Mouse (Mus musculus) olfactory bulb, adult 2 months (tissue): ENCODE measurements around the gene Uvrag. TPM values are rescaled to one million over a fixed set of nuclear protein-coding genes. Genes with fewer than 3 reads are reported as not detected.

Experiments used
- H3K27ac ChIP-seq: fragments of 200-500 bp; 2 replicates; pipeline ENCODE4 v1.5.1; 2012; ENCODE audit warnings: low read depth, low read length; ENCODE audit not compliant: insufficient read depth
- H3K4me1 ChIP-seq: fragments of 200-500 bp; 2 replicates; pipeline ENCODE4 v1.6.1; 2012; ENCODE audit warnings: low read length; ENCODE audit not compliant: control insufficient read depth, insufficient read depth
- H3K4me3 ChIP-seq: fragments of 200-500 bp; 2 replicates; pipeline ENCODE4 v1.5.1; 2012; ENCODE audit warnings: mild to moderate bottlenecking, low read depth, low read length, moderate library complexity; ENCODE audit not compliant: insufficient read depth
- CTCF ChIP-seq: fragments of 200-500 bp; IDR thresholded peaks from 2 replicates; pipeline ENCODE4 v1.5.1; 2012; ENCODE audit warnings: low read depth, mild to moderate bottlenecking, low read length, moderate library complexity; ENCODE audit not compliant: insufficient read depth
- POLR2A ChIP-seq: fragments of 200-500 bp; IDR thresholded peaks from 2 replicates; pipeline ENCODE4 v1.6.1; 2012; ENCODE audit warnings: mild to moderate bottlenecking, low read depth, low read length, moderate library complexity; ENCODE audit not compliant: insufficient read depth
- WGBS: fragments of 180-500 bp; shearing (Covaris S2); methylation state at CpG from one replicate; pipeline ENCODE4 v1.1.7; 2018; 5-methylcytosine and 5-hydroxymethylcytosine counted together
- polyA plus RNA-seq: library from polyadenylated mRNA; stranded (reverse); fragments of >200 nt; gene quantifications from 2 replicates; pipeline ENCODE4 v1.2.4, GENCODE M21; 2012; ENCODE audit warnings: low replicate concordance; ENCODE audit not compliant: missing spikeins, insufficient read depth, insufficient read length

Gene Uvrag
- polyA plus RNA-seq, 1 experiment = not detected

- Histone ChIP-seq H3K27ac (no peak overlapping the region), H3K4me1 (peaks cover 18% of the 10 kb centered on the region), H3K4me3 (no peak overlapping the region)
- WGBS = 42% methylated on average over 7 of the region's 7 CpGs
- TF ChIP-seq POLR2A (no peak), CTCF (no peak)
Observed at GRCm38 (mm10) chr7:99061056-99061680, 79.8 kb downstream of the Uvrag start.

- peaks cover 15% of the 10 kb centered on the region for H3K4me1 ChIP-seq
- WGBS = 83% methylated on average over 5 of the region's 5 CpGs
- no peak overlapping the region for H3K27ac ChIP-seq
- no peak overlapping the region for H3K4me3 ChIP-seq
- TF ChIP-seq CTCF = no peak
- TF ChIP-seq POLR2A = no peak
Observed at GRCm38 (mm10) chr7:99060476-99060875, 80.5 kb downstream of the Uvrag start.

GRCm38 (mm10) chr7:99059934-99060333 lies 81.0 kb downstream of the Uvrag start:
- TF ChIP-seq POLR2A (no peak), CTCF (no peak)
- 91% methylated on average over 8 of the region's 8 CpGs for WGBS

GRCm38 (mm10) chr7:99057053-99057630 lies 83.8 kb downstream of the Uvrag start:
- no peak overlapping the region for H3K4me3 ChIP-seq
- peaks cover 12% of the 10 kb centered on the region for H3K4me1 ChIP-seq
- TF ChIP-seq CTCF = no peak
- no peak for TF ChIP-seq POLR2A
- WGBS = 71% methylated on average over 17 of the region's 17 CpGs
- H3K27ac ChIP-seq = no peak overlapping the region

More at GRCm38 (mm10) chr7:99059934-99060333, 81.0 kb downstream of the Uvrag start:
- H3K27ac ChIP-seq = no peak overlapping the region
- no peak overlapping the region for H3K4me3 ChIP-seq
- H3K4me1 ChIP-seq = peaks cover 12% of the 10 kb centered on the region

- 91% methylated on average over 4 of the region's 4 CpGs for WGBS
- Histone ChIP-seq H3K27ac (no peak overlapping the region), H3K4me1 (peaks cover 3% of the 10 kb centered on the region; the same call in 1 of the 2 replicates), H3K4me3 (no peak overlapping the region)
- no peak for TF ChIP-seq POLR2A
- no peak for TF ChIP-seq CTCF
Observed at GRCm38 (mm10) chr7:99053626-99054025, 87.3 kb downstream of the Uvrag start.

- H3K4me1 ChIP-seq = peaks cover 3% of the 10 kb centered on the region; the same call in 1 of the 2 replicates
- 92% methylated on average over 6 of the region's 6 CpGs for WGBS
- no peak for TF ChIP-seq POLR2A
- TF ChIP-seq CTCF = no peak
Observed at GRCm38 (mm10) chr7:99052471-99053241, 88.3 kb downstream of the Uvrag start.

DNA sequence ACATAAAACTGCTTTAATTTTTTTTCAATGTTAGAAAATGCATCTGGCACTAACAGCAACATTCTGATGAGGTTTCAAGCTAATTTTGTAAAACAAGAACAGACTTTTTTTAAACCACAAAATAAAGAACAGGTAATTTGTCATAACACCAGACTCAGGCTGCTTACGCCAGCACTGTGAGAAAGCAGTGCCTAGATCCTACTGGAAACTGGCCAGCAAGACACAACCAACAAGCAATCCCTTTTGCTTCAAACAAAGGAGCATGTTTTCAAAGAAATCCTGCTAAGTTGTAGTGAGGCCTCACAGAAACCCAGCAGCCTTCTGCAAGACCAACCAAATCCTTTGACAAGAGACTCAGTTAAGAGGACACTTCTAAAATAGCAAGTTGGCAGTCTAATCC lies 90.1 kb downstream of the Uvrag start:
- TF ChIP-seq CTCF (no peak), POLR2A (no peak)
- Histone ChIP-seq H3K4me1 (peaks cover 9% of the 10 kb centered on the region), H3K27ac (no peak overlapping the region), H3K4me3 (no peak overlapping the region)
- WGBS = 60% methylated on average over 1 of the region's 1 CpGs

More at GRCm38 (mm10) chr7:99052471-99053241, 88.3 kb downstream of the Uvrag start:
- no peak overlapping the region for H3K4me3 ChIP-seq
- no peak overlapping the region for H3K27ac ChIP-seq

- TF ChIP-seq POLR2A = no peak
- no peak for TF ChIP-seq CTCF
- peaks cover 11% of the 10 kb centered on the region for H3K4me1 ChIP-seq
- WGBS = 88% methylated on average over 3 of the region's 3 CpGs
- no peak overlapping the region for H3K4me3 ChIP-seq
- H3K27ac ChIP-seq = no peak overlapping the region
Observed at GRCm38 (mm10) chr7:99049897-99050296, 91.0 kb downstream of the Uvrag start.
